Mouse (Mus musculus) ES-E14 (cell line): ENCODE data around the gene Med27.

ENCODE experiments used
- CHD2 ChIP-seq: IDR thresholded peaks from 2 replicates; pipeline ENCODE4 v1.6.1; 2014; ENCODE audit warnings: mild to moderate bottlenecking, low read depth, low read length, inconsistent platforms
- MAFK ChIP-seq: IDR thresholded peaks from 2 replicates; pipeline ENCODE4 v1.6.1; 2014; ENCODE audit warnings: mild to moderate bottlenecking, low read depth, low read length, inconsistent platforms; ENCODE audit not compliant: insufficient read depth
- ZC3H11A ChIP-seq: IDR thresholded peaks from 2 replicates; pipeline ENCODE4 v1.6.1; 2012; ENCODE audit warnings: low read depth, mild to moderate bottlenecking, inconsistent platforms, low read length, borderline replicate concordance
- ZNF384 ChIP-seq: IDR thresholded peaks from 2 replicates; pipeline ENCODE4 v1.6.1; 2012; ENCODE audit warnings: low read depth, low read length, inconsistent platforms

DNA sequence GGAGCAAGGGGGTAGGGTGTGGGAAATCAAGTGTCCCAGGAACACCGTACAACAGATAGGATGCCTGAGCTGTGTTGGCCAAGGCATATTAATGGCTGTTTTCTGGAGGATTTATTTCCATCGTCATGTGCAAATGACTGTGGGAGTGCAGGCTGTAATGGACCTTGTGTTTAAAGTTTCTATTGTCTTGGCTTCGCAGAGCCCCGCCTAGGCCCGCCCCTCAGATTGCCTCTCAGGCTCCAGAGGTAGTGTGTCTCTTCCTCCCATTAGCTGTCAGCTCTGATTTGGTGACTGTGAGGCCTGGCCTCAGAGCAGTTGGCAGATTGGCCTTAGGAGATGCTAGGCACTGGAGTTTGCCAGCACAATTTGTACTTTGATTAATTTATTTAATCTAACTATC, 22.1 kb downstream of the Med27 start:
- TF ChIP-seq CHD2 (no peak), ZC3H11A (no peak), ZNF384 (no peak), MAFK (no peak)
